Mouse (Mus musculus) midbrain, postnatal 0 days (tissue): ENCODE results near the gene Foxp4. TPM values are rescaled to one million over a fixed set of nuclear protein-coding genes. Genes with fewer than 3 reads are reported as not detected.

Source experiments
- ATAC-seq: fragments of 200-750 bp; cut with Nextera tagmentation; 2 replicates; pipeline ENCODE4 v1.8.0; 2017; ENCODE audit warnings: moderate number of reproducible peaks, mild to moderate bottlenecking, moderate TSS enrichment, moderate library complexity; ENCODE audit not compliant: low FRiP score
- DNase-seq: peaks from one replicate; pipeline ENCODE4 v3.0.0-alpha.2; 2015; ENCODE audit warnings: low spot score
- H3K27ac ChIP-seq: fragments of 300-500 bp; sonication (generic); 2 replicates; pipeline ENCODE4 v1.5.1; 2014; ENCODE audit warnings: low read depth, mild to moderate bottlenecking, low read length, mixed read lengths
- H3K27me3 ChIP-seq: fragments of 300-500 bp; sonication (generic); 2 replicates; pipeline ENCODE4 v1.6.1; 2014; ENCODE audit warnings: low read length, control low read depth, mixed read lengths; ENCODE audit not compliant: insufficient read depth
- H3K36me3 ChIP-seq: fragments of 300-500 bp; sonication (generic); 2 replicates; pipeline ENCODE4 v1.6.1; 2014; ENCODE audit warnings: low read length, control low read depth, mixed read lengths; ENCODE audit not compliant: insufficient read depth
- H3K4me1 ChIP-seq: fragments of 300-500 bp; sonication (generic); 2 replicates; pipeline ENCODE4 v1.6.1; 2014; ENCODE audit warnings: mild to moderate bottlenecking, control low read depth, antibody characterized with exemption, low read length, mixed read lengths; ENCODE audit not compliant: insufficient read depth
- H3K4me2 ChIP-seq: fragments of 300-500 bp; sonication (generic); 2 replicates; pipeline ENCODE4 v1.6.1; 2014; ENCODE audit warnings: low read depth, mild to moderate bottlenecking, low read length, mixed read lengths; ENCODE audit not compliant: poor library complexity, severe bottlenecking
- H3K4me3 ChIP-seq: fragments of 300-500 bp; sonication (generic); 2 replicates; pipeline ENCODE4 v1.5.1; 2014; ENCODE audit warnings: low read depth, mild to moderate bottlenecking, low read length, moderate library complexity
- H3K9ac ChIP-seq: fragments of 300-500 bp; sonication (generic); replicated peaks from 2 replicates; pipeline ENCODE4 v1.6.1; 2014; ENCODE audit warnings: mild to moderate bottlenecking, low read length, moderate library complexity, mixed read lengths; ENCODE audit not compliant: poor library complexity, severe bottlenecking
- H3K9me3 ChIP-seq: fragments of 300-500 bp; sonication (generic); 2 replicates; pipeline ENCODE4 v1.6.1; 2016; ENCODE audit warnings: low read length, control low read depth
- CTCF ChIP-seq: IDR thresholded peaks from 2 replicates; pipeline ENCODE4 v1.5.1; 2016; ENCODE audit warnings: antibody characterized with exemption, mild to moderate bottlenecking
- WGBS: fragments of 180-500 bp; shearing (Covaris S2); extraction: QIAGEN DNeasy Blood & Tissue Kit; methylation state at CpG from one replicate; pipeline ENCODE4 v1.1.7; 2014; 5-methylcytosine and 5-hydroxymethylcytosine counted together
- polyA plus RNA-seq: library from polyadenylated mRNA; unstranded; fragments of >200 nt; fragmentation: Nextera tagmentation; extraction: Ambion mirVana; gene quantifications from 2 replicates; pipeline ENCODE4 v1.2.1, GENCODE M21; 2015
- total RNA-seq: library from RNA; depleted of rRNA; stranded (reverse); fragments of >200 nt; gene quantifications from 2 replicates; pipeline ENCODE4 v1.2.3, GENCODE M21; 2014

The Foxp4 gene
- total and polyA plus RNA-seq, 2 experiments from 2014 or later, result 55.4 to 200 TPM

GRCm38 (mm10) chr17:47937926-47938600, 13.6 kb upstream of the Foxp4 start:
- DNase-seq (no peak), ATAC-seq (no peak)
- no peak overlapping the region for H3K9ac ChIP-seq
- H3K4me1 ChIP-seq, result no peaks in the 10 kb centered on the region
- no peak overlapping the region for H3K27ac ChIP-seq
- no peak for TF ChIP-seq CTCF
- H3K9me3 ChIP-seq, result no peaks in the 10 kb centered on the region
- no peaks in the 10 kb centered on the region for H3K27me3 ChIP-seq
- no peak overlapping the region for H3K4me2 ChIP-seq
- WGBS, result 20% methylated on average over 10 of the region's 10 CpGs
- no peak overlapping the region for H3K4me3 ChIP-seq
- H3K36me3 ChIP-seq, result no peaks in the 10 kb centered on the region

GRCm38 (mm10) chr17:47936591-47936990, 12.1 kb upstream of the Foxp4 start:
- no peak for DNase-seq
- no peaks in the 10 kb centered on the region for H3K9me3 ChIP-seq
- H3K27ac ChIP-seq, result no peak overlapping the region
- no peak overlapping the region for H3K4me3 ChIP-seq
- 80% methylated on average over 4 of the region's 4 CpGs for WGBS
- no peaks in the 10 kb centered on the region for H3K36me3 ChIP-seq
- no peak overlapping the region for H3K9ac ChIP-seq
- ATAC-seq, result no peak
- no peak for TF ChIP-seq CTCF
- H3K4me1 ChIP-seq, result no peaks in the 10 kb centered on the region
- H3K27me3 ChIP-seq, result no peaks in the 10 kb centered on the region
- H3K4me2 ChIP-seq, result no peak overlapping the region

DNA sequence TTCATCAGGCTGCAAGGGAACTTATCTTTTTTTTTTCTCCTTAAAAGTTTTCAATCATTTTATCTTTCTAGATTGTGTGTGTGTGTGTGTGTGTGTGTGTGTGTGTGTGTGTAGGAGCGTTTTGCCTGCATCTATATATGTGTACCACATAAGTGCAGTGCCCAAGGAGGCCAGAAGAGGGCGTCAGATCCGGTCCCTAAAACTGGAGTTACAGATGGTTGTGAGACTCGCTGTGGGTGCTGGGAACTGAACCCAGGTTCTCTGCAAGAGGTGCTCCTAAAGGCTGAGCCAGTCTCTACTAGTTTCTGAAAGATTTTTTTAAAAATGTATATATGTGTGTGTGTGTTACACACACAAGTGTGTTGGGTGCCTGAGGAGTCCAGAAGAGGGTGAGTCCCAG, 5.0 kb upstream of the Foxp4 start:
- ATAC-seq, result no peak
- DNase-seq, result no peak
- TF ChIP-seq CTCF, result 0 out of 2 replicates have a peak, but pooled peaks have one; percentile 19
- H3K27ac ChIP-seq, result no peak overlapping the region
- no peaks in the 10 kb centered on the region for H3K36me3 ChIP-seq
- no peak overlapping the region for H3K9ac ChIP-seq
- no peak overlapping the region for H3K4me3 ChIP-seq
- no peaks in the 10 kb centered on the region for H3K27me3 ChIP-seq
- 92% methylated on average over 4 of the region's 4 CpGs for WGBS
- H3K4me1 ChIP-seq, result no peaks in the 10 kb centered on the region
- no peaks in the 10 kb centered on the region for H3K9me3 ChIP-seq
- H3K4me2 ChIP-seq, result no peak overlapping the region

GRCm38 (mm10) chr17:47925988-47926387, 1.5 kb upstream of the Foxp4 start:
- TF ChIP-seq CTCF, result no peak
- no peak overlapping the region for H3K27ac ChIP-seq
- no peaks in the 10 kb centered on the region for H3K36me3 ChIP-seq
- 0 out of 2 replicates have a peak, but pooled peaks cover 7% of the 10 kb centered on the region for H3K27me3 ChIP-seq
- WGBS, result 42% methylated on average over 10 of the region's 10 CpGs
- ATAC-seq (no peak), DNase-seq (no peak)
- no peaks in the 10 kb centered on the region for H3K9me3 ChIP-seq
- peaks cover 5% of the 10 kb centered on the region for H3K4me1 ChIP-seq
- no peak overlapping the region for H3K4me3 ChIP-seq
- H3K4me2 ChIP-seq, result no peak overlapping the region
- no peak overlapping the region for H3K9ac ChIP-seq

- H3K27me3 ChIP-seq, result peaks cover 10% of the 10 kb centered on the region; the same call in 1 of the 2 replicates
- H3K27ac ChIP-seq, result no peak overlapping the region
- H3K4me1 ChIP-seq, result peaks cover 5% of the 10 kb centered on the region
- no peak for TF ChIP-seq CTCF
- no peaks in the 10 kb centered on the region for H3K36me3 ChIP-seq
- no peaks in the 10 kb centered on the region for H3K9me3 ChIP-seq
- DNase-seq, result no peak
- 2% methylated on average over 12 of the region's 13 CpGs for WGBS
- H3K4me2 ChIP-seq, result peak overlapping the region; percentile 100
- no peak for ATAC-seq
- H3K9ac ChIP-seq, result peak overlapping the region; percentile 24; the same call in 1 of the 2 replicates
- H3K4me3 ChIP-seq, result peak overlapping the region; percentile 86
Observed at GRCm38 (mm10) chr17:47925340-47925926, 988 bp upstream of the Foxp4 start.

DNA sequence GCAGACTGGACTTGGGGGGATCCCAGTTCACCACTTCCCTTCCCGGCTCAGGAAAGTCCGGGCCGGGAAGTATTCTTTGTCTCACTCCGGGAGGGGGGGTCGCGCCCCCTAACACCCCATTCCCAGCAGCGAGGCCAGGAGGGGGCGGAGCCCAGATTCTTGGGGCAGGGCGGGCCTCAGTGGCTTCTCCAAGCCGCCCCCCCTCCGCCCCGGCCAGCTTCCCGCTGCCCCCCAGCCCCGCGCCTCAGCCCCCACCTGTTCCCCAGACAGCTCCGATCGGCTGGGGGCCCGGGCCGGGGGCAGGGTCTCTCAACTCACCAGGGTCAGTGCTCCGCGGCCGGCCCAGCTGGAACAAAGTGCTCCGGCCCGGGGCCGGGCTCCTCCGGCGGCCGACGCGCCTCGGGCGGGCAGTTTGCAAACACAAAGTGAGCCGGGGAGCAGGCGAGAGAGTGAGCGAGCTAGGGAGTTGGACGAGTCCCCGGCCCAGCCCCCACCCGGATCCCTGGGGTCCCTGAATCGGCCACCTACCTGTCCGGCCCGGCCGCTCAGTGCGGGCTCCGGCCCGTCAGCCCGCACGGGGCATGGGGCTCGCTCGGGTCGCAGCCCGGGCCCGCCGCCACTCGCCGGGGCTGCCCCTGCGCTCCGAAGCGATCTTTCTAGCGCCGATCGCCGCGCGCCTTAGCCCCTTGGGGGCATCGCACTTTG, 615 bp downstream of the Foxp4 start:
- Histone ChIP-seq H3K4me2 (peak overlapping the region; percentile 100), H3K4me1 (peaks cover 5% of the 10 kb centered on the region), H3K4me3 (peak overlapping the region; percentile 86), H3K36me3 (no peaks in the 10 kb centered on the region), H3K27me3 (peaks cover 10% of the 10 kb centered on the region; the same call in 1 of the 2 replicates), H3K9me3 (no peaks in the 10 kb centered on the region), H3K27ac (peak overlapping the region; percentile 55), H3K9ac (peak overlapping the region; percentile 59)
- WGBS, result under 1% methylated on average over 56 of the region's 65 CpGs
- DNase-seq (no peak), ATAC-seq (peak; percentile 52)
- TF ChIP-seq CTCF, result no peak
